Mouse (Mus musculus) regulatory T cell (primary cell): Measurements from ENCODE around the gene Zfyve9.

Source experiments
- in situ Hi-C: fragments of 300-600 bp; cut with MboI, MseI; formaldehyde crosslinking; loops from one replicate; pipeline ENCODE4 v1.15.1; 2025; ENCODE audit warnings: high pct_unique_total_duplicates

Zfyve9 gene

DNA sequence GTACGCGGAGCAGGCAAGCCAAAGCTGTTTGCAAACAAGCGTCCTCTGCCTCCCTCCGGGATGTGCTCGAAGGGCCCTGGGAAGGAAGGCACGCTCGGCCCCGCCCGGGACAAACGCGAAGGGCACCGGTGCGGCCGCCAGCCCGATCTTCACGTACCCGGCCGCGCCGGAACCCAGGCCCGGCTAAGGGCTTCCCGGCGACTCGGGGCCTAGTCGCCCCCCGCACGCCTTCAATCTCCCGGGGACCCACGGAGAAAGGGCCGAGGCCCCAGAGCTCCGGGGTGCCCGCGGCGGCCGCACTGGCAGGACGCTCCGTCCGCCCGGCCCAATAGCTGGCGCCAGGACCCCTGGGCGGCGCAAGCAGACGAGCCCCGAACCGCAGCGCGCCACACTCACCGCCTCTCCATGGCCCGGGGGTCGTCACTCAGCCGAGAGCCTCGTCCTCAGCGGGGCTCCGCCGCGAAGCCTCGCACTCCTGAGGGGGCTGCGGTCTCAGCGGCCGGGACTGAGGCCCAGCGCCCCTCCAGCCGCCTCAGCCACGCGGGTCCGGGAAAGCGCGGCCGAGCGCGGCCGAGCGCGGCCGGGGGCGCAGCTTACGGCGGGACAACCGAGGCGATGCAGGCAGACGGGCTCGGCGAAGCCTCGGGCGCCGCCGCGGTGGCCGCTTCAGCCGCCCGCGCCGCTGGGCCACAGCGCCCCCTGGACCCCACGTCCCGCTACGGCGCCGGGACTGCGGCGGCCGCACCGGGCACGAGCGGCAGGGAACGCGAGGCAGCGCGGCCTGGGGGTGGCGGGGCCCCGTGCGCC is at the start of gene Zfyve9:
Gene Zfyve9, minus strand, starts transcription at position 742 of the 807 bp plus-strand sequence.
- in situ Hi-C loops = no loop called here

DNA sequence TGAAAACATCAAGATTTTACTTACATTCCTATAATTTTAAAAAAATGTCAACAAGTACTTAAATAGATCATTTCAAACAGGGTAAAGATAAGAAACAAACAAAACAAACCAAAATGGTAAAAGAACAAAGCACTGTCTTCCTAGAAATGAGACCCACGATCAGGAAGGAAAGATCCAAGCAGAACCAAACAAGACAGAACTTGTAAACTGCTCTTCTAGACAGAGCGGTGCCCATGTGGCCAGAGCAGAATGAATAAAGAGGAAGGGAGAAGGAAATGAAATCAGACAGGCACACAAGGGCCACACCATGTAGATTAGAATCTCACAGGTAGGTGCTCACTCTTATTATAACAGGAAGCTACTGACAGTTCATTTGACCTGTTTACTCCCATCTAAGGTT is 46.0 kb upstream of the Zfyve9 start:
- in situ Hi-C loops = no loop called here

DNA sequence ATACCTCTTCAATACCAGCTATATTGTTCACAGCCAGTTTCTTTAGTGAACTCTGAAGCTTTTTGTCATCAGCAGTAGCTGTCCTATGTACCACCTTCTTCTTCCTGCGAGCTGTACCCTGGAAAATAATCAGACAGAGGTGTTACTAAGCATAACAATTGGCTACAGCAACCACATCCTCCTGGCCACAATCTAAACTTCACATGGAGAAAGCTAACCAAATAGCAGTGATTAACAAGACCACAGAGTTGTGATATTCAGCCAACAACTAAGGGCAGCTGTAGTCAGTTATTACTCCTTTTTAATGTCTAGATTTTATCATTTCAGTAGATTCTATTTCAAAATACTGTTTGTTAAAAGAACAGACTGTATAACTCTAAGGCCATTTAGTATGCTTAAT is 45.5 kb upstream of the Zfyve9 start:
- in situ Hi-C loops = no loop called here

DNA sequence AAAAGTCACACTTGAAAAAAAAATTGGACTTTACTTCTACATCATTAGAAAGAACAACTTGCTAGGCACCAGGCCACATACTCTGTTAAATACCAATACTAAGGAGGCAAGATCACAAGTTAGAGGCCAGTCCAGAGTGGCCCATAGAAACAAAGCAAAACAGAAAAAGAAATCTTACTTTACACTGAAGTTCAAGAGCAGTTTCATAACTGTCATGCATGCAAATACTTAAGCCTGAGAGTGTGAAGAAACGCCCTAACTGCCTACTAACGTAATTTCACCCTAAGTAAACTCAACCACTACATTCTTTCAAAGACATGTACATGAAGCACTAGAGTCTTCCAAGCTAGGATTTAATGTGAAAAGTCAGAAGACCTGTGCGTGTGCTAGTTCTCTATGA is 45.1 kb upstream of the Zfyve9 start:
- in situ Hi-C loops = no loop called here

DNA sequence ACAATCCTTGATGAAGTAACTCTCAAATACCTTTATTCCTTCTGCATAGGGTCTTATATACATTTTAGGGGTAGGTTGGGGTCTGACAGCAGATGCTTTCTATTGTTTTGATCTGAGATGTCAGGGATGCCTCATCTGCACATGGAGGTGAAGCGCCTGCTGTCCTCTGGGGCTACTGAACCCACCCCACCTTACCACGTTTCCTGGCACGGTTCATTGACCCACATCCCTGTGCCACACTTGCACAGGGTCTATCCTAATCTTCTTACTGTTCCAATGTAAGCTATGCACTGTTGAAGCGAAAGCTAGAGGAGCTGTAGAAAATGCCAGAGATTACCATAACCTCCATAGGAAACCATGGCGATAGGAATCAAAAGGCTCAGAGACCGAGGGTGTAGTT is 31.0 kb upstream of the Zfyve9 start:
- in situ Hi-C loops = no loop called here

DNA sequence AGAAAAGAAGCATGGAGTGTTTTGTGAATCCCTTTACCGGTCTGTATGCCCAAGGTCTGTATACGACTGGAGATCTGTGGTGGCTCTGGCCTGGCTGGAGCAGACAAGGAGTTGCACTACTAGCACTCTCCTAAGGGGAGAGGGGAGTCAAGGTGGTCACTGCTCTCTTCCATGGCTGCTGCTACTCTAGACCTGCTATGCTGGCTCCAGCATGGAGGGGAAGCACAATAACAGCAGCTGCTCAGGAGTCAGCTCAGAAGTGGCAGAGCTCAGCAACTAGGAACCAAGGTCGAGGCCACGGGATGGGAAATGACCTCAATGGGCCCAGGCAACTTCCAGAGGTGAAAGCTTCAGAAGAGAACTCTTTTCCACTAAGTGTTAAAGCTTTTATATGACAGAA is 30.5 kb upstream of the Zfyve9 start:
- in situ Hi-C loops = no loop called here

DNA sequence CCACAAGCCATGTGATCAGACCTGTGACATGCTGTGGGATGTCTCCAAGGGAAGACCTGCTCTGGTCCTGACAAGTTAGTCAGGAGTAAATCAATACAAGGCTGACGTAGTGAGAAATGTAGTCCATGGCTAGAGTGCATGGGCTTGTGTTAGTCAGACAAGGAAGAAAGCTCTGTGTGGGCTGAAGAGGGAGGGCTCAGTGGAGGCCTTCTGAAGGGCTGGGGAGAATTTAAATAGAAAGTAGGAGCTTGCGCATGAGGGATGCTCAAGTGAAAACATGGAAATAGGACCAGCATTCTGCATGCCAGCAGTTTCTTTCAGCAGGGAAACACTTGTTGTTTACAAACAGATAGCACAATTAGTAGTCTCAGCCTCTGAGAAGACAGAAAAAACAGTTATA is 22.9 kb upstream of the Zfyve9 start:
- in situ Hi-C loops = no loop called here

DNA sequence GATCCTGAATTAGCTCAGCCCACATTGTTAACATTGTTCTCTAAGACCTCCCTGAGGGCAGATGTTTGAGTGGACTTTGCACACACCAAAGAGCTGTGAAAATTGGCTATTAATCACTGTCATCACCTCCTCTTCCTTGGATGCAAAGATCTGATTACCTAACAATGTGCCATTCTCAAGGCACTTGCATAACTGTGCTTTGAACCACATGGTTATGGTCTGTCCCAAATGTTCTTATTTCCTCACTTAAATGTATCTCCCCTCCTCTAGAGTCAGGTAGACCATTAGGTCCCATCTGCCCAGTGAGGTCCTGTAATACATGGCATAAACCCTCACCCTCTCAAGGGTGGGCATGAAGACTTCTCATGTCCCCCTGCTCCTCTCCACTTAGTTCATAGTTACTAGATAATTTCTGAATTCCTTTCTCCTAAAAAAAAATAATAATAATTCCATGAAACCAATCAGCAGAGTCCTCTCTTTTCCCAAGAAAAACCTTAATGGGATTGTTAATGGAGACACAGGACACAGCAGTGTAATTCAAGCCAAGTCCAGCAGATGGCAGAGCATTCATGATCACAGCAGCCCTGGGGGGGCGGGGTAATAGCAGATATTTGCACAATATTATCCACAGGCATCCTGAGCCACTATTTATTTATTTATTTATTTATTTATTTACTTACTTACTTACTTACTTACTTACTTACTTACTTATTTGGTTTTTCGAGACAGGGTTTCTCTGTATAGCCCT is 17.7 kb upstream of the Zfyve9 start:
- in situ Hi-C loops = loop anchor here (10.0 kb wide), 1 partner anchor 177 kb away; no protein-coding TSS in a partner anchor

DNA sequence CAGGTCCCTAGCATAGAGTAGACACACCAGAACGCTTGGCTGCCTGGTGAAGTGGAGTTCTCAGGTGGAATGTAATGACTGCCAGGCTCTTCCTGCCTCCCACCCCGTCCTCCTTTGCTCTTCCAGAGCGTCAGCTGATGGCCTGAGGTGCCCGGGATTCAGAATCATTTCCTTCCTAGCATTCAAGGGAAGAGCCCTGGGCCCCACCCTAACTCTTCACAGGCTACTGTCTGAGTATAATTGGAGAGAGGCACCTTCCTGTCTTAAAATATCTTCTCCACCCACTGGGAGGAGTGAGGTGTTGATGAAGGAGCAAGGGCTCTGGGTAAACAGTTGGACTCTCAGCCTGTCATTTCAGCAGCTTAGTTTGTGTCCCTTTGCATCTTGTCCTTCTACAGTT is 16.1 kb upstream of the Zfyve9 start:
- in situ Hi-C loops = loop anchor here (10.0 kb wide), 1 partner anchor 178 kb away; no protein-coding TSS in a partner anchor

DNA sequence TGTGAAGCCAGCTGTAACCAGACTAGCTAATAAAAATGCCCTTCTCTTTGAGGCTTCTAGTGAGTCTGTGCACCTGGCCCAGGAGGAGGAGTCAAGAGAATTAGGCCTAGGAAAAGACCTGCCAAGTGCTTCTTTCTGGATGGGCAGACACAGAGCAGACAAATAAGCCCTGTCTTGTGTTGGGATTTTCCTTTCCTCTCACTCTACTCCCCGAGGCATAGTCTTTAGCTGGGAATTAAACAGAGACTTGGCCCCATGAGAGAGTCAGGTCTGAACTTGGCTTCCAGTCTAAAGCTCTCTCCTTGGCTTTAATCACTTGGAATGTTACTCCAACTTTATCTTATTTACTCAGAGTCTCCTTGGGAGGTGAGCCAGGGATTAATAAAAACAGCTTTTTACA is 13.3 kb upstream of the Zfyve9 start:
- in situ Hi-C loops = loop anchor here (5.0 to 10.0 kb wide), 2 partner anchors 112 to 181 kb away; no protein-coding TSS in a partner anchor

DNA sequence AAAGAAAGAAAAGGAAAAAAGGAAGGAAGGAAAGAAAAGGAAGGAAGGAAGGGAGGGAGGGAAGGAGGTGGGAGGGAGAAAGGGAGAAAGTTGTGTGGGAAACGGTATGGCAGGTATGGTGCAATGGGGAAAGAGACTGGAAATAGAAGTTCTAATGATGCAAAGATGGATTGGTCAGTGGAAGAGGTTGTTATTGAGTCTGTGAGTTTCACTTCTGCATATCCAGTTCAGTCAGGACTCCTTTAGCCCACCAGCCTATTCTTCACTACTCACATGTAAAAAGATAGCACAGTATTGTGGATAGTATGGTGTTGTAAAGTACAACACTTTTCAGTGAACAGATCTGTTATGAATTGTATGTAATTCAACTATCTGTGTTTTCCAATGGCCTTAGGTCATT is 9.9 kb upstream of the Zfyve9 start:
- in situ Hi-C loops = loop anchor here (5.0 to 10.0 kb wide), 2 partner anchors 108 to 184 kb away; no protein-coding TSS in a partner anchor

DNA sequence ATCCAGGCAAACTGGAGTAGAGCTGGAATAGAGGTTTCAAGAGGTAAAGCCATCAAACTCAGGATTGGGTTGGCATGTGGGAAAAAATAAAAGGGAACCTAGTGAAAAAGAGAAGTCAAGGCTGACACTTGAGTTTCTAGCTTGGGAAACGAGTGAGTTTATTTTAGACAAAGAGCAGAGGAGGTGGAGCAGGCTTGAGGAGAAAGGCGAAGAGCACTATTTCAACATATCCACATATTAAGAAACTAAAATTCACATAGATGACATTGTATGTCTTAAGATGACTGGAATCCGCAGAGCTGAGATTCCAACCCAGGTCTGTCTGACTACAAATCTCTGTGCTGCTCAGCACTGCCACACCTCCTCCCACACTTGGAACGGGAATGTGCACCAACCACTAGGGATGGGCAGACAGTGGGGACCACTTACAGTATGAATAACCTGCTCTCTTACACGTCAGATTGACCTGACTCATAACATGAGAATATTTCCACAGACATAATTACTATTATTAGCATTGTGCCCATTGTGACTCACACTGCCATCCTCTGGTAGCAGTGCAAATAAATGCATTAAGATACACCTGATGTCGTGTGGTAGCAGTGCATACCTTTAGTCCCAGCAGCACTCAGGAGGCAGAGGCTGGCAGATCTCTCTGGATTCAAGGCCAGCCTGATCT is 8.8 kb upstream of the Zfyve9 start:
- in situ Hi-C loops = no loop called here

DNA sequence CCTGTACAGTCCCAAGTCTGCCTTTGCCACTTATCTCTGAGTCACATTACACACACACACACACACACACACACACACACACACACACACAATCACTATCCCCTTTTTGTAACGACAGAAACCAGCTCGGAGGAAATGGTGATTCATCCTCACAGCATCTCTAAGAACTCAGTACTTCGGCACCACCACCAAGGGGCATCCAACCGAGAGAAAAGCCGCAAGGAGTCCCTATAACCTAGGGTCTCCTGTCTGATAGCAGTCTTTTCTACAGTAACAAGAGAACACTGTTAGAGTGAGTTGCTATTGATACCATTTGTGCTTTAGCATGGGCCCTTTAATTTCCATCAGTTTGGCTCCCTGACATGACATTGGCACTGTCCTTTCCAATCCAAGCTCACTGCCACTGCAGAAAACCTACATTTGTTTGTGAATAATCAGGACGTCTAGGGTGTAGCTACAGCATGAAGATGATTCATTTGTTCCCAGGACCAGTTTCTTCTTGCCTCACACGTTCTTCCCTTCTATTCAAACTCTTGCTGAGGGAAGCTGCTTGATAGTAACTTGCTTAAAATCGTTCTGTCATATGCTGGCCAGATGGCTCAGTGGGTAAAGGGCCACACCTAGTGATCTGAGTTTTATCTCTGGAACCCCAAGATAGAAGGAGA is 2.0 kb upstream of the Zfyve9 start:
- in situ Hi-C loops = no loop called here

DNA sequence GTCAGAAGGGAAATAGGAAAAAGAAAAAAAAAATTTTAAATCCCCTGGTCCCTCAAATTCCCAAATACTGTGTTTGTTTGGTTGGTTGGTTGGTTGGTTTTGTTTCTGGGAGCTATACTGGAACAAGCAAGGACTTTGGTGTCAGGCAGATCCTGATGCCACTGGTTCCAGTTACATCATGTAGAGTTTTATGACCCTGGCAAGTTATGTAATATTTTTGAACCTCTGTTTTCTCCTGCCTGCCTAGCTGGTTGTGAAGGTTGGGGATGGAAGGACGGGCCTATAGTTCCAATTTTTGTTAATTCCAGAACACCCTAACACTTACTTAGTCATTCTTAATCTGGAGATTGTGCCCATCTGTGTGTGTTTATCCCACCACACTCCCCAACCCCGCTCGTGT is 998 bp upstream of the Zfyve9 start:
- in situ Hi-C loops = no loop called here

DNA sequence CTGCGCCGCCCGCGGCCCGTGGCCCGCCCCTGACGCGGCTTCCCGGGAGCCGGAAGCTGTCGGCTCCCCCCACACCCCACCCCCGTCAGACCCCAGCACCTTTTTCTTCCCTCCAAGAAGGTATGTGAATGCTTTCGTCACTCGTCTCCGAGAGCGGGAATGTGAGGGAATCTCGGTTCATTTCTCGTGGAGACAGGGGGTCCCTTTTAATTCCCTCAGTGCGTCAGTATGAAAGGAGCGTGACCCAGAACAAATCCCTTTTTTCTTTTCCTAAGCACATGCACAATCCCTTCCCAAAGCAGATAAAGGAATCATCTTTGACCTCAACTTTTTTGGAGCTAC is 237 bp upstream of the Zfyve9 start:
- in situ Hi-C loops = no loop called here

DNA sequence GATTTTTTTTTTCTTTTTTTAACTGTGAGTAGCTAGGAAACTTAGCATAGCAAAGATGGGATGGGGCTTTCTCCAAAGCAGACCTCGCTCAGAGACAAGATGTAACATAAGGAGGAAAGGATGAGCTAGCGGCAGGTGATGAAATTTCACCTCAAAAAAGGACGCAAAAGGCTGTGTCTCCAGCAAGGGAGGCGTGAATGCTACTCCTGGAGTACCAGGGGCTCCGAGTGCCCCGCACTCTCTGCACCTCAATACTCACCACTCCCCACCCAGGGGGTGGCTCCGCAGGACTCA is 888 bp downstream of the Zfyve9 start:
- in situ Hi-C loops = no loop called here

DNA sequence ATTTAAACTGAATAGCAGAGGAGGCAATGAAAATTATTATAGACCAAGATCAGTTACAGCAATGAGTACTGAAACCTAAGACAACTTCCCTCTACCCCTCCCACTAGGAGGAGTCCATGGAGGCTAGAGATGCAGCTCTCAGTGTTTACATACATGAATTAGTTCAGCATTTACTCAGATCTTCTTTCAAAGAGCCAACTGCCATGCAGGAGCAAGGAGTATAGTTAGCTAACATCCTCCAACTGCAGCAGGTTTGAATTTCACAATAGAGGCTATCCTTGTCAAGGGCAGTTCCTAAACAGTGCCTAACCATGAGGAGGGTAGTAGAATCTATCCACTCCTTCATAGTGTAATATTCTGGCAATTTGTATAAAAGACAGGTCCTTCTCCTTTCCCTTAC is 12.1 kb downstream of the Zfyve9 start:
- in situ Hi-C loops = no loop called here

DNA sequence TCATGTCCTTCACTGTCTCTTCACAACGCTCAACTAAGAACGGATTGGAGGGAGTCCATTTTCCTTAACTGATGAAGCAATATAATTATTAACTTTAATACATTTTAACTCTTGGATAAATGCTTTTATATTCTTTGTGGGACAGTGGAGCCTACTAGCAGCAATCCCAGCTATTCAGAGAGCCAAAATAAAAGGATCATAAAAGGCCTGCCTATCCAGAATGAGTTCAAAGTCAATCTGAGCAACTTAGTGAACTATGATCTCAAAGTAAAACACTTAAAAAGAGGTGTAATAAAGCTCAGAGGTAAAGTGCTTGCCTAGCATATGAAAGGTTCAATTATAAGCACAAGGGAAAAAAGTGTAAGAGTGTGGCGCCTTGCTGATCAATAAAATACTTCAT is 21.0 kb downstream of the Zfyve9 start:
- in situ Hi-C loops = no loop called here

DNA sequence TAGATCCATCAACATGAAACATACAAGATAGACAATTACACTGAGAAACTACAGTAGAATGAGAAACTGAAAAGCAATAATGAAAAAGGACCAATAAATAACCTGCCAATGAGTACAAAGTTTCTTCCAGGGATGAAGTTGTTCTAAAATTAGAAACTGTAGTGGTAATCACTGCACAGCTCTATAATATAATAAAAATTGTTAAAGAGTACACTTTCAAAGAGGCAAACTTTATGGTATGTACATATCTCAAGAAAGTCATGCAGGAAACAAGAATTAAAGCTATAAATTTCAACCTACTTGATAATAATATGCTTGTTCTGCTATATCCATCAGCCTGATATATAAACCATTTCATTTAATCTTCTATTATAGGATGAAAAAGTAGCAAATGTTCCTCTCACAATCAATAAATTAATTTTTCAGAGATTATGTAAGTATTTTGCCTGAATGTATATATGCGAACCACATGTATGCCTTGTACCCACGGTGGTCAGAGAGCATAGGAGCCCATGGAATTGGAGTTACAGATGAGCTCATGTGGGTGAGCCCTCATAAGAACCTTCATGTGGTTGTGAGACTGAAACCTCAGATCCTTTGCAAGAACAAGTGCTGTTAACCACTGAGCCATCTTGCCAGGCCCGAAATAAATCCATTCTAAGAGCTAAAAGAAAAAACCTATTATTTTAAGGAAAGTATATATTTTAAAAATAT is 34.3 kb downstream of the Zfyve9 start:
- in situ Hi-C loops = no loop called here

DNA sequence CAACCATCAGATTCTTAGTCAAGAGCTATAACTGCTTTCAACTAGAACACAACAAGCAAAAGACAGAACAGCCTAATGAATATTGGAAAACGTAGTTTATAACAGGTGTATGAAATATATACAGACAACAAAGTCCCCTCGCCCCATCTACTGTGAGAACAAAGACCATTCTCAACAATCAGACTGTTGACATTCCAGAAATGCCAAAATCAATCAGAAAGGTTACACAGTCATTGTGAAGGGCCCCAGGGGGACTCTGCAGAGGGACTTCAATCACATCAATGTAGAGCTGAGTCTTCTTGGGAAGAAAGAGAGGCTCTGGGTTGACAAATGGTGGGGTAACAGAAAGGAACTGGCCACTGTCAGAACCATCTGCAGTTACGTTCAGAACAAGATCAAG is 49.0 kb downstream of the Zfyve9 start:
- in situ Hi-C loops = no loop called here

DNA sequence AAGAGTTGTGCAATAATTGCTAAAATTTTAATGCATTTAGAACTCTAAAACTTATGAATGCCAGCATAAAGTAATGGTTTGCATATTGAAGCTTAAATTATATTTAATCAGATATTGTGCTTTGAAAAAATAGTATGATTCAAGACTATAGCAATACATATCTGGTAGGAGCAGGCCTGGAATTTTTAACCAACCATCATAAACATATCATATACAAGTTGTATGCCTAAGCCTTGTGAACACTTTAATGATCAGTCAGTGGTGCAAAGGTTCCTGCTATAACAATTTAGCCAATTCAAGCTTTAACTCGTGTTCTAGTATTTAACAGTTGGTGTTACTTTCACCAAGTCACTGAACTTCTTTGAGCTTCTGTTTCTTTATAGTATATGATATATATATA is 50.1 kb downstream of the Zfyve9 start:
- in situ Hi-C loops = no loop called here

DNA sequence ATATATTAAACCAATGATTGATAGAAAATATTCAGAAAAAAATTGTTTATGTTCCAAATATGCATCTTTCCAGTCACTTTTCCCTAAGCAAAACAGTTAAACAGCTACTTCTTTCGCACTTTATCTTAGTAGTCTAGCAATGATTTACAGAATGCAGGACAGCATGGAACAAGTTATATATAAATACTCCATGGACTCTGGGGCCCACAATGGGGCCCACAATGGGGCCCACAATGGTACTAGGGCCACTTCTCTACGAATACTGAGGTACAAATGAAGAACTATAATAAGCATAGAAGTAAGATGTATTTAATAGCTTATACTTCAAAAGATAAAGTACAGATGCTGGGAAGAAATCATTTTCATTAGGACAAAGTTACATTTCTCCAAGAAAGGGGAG is 56.5 kb downstream of the Zfyve9 start:
- in situ Hi-C loops = no loop called here
